Mouse (Mus musculus) hindbrain, embryonic 12.5 days (tissue): ENCODE measurements around the gene Clec16a. TPM values are rescaled to one million over a fixed set of nuclear protein-coding genes. Genes with fewer than 3 reads are reported as not detected.

ENCODE experiments used
- ATAC-seq: fragments of 200-750 bp; cut with Nextera tagmentation; 2 replicates; pipeline ENCODE4 v1.8.0; 2017; ENCODE audit warnings: moderate TSS enrichment; ENCODE audit not compliant: low FRiP score
- H3K27ac ChIP-seq: fragments of 300-500 bp; sonication (generic); 2 replicates; pipeline ENCODE4 v1.5.1; 2016; ENCODE audit warnings: mild to moderate bottlenecking
- H3K27me3 ChIP-seq: fragments of 300-500 bp; sonication (generic); 2 replicates; pipeline ENCODE4 v1.6.1; 2016; ENCODE audit warnings: mild to moderate bottlenecking
- H3K36me3 ChIP-seq: fragments of 300-500 bp; sonication (generic); 2 replicates; pipeline ENCODE4 v1.6.1; 2016; ENCODE audit warnings: mild to moderate bottlenecking
- H3K4me1 ChIP-seq: fragments of 300-500 bp; sonication (generic); 2 replicates; pipeline ENCODE4 v1.6.1; 2016
- H3K4me2 ChIP-seq: fragments of 300-500 bp; sonication (generic); replicated peaks from 2 replicates; pipeline ENCODE4 v1.6.1; 2016; ENCODE audit warnings: mild to moderate bottlenecking
- H3K4me3 ChIP-seq: fragments of 300-500 bp; sonication (generic); 2 replicates; pipeline ENCODE4 v1.5.1; 2016; ENCODE audit warnings: mild to moderate bottlenecking
- H3K9ac ChIP-seq: fragments of 300-500 bp; sonication (generic); 2 replicates; pipeline ENCODE4 v1.6.1; 2016; ENCODE audit warnings: mild to moderate bottlenecking, moderate library complexity
- H3K9me3 ChIP-seq: fragments of 300-500 bp; sonication (generic); replicated peaks from 2 replicates; pipeline ENCODE4 v1.6.1; 2016; ENCODE audit warnings: mild to moderate bottlenecking
- WGBS: fragments of 180-500 bp; shearing (Covaris S2); methylation state at CpG from one replicate; pipeline ENCODE4 v1.1.7; 2016; 5-methylcytosine and 5-hydroxymethylcytosine counted together
- polyA plus RNA-seq: library from polyadenylated mRNA; unstranded; fragments of >200 nt; fragmentation: Nextera tagmentation; extraction: Ambion mirVana; gene quantifications from 2 replicates; pipeline ENCODE4 v1.2.1, GENCODE M21; 2016

The Clec16a gene
- 51.4 and 55.5 TPM in 2 replicates for polyA plus RNA-seq

DNA sequence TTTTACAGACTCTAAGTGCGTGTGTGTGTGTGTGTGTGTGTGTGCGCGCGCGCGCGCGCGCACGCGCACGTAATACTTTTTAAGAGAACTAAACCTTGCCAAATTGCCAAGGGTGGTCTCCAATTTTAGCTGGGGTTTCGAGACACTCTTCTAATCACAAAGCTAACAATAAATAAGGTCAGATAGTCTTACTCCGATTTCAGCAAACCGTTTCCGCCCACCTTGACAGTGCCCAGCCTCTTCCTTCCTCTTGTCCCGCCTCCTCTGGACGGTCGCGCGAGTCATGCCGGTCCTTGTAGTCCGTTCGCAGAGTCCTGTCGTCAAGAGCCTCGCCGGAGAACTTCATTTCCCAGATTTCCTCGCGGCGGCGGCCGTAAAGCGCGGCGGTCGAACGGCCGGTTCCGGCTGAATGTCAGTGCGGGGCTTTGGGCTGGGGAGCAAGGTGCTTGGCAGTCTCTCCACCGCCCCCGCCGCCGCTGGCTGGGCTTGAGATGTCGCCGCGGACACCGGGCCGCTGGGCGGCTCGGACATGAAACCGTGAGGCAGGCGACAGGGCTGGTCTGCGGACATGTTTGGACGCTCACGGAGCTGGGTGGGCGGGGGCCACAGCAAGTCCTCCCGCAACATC, at the start of gene Clec16a:
TSS of gene Clec16a (plus strand) at position 345 of the 628 bp plus-strand sequence.
- no peaks in the 10 kb centered on the region for H3K9me3 ChIP-seq
- H3K36me3 ChIP-seq, result no peaks in the 10 kb centered on the region
- peak within 1 kb of the TSS; percentile 90 for H3K4me3 ChIP-seq
- ATAC-seq, result peak; percentile 92
- no peaks in the 10 kb centered on the region for H3K27me3 ChIP-seq
- peak within 1 kb of the TSS; percentile 88 for H3K9ac ChIP-seq
- H3K4me2 ChIP-seq, result peak within 1 kb of the TSS; percentile 74
- peaks cover 34% of the 10 kb centered on the region for H3K4me1 ChIP-seq
- H3K27ac ChIP-seq, result no peak within 1 kb of the TSS
- under 1% methylated on average over 58 of the region's 58 CpGs for WGBS

DNA sequence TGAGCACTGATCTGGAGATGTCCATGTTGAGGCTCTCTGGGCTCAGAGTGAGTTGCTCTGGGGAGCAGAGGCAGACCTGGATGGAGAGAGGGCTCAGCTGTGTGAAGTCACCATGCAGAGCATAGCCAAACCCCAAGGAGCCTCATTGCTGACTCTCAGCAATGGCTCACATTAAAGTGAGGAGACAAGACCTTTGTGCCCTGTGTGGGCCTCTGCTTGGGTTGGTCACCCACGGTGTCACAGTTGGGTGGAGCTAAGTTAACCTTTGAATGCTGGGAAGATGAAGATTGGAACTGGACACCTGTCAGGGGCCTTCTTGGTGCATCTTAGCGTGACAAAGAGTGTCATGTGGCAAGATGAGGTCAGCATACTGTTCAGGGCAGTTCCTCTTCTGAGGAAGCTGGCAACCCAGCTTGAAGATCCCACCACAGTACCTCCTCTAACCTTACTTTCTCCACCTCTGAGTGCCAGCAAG, 49.3 kb upstream of the Clec16a start:
- H3K9me3 ChIP-seq, result no peaks in the 10 kb centered on the region
- no peak for ATAC-seq
- 75% methylated on average over 2 of the region's 2 CpGs for WGBS

DNA sequence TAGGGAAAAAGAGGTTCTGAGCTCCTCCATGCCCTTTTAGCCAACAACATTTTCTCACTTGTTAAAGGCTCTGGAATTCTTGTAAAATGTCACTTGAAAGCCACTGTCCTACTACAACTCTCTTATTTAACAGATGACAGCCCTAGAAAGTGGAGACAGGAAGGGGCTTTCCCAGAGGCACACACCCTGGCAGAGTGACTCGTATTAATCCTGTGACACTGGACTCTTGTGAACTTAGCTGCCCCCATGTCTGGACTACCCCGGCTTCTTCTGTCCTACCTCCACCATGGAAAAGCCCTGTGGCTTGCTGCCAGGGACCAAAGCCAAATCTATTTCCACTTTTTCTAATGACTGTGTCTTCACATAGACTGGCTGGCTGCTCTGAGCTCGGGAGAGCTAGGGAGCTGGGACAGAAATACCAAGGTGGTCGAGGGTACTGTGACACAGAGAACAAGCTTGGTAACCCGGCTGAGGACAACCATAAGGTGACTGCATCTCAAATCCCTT, 47.0 kb upstream of the Clec16a start:
- Histone ChIP-seq H3K9ac (no peak overlapping the region), H3K4me1 (no peaks in the 10 kb centered on the region), H3K27me3 (0 out of 2 replicates have a peak, but pooled peaks cover 3% of the 10 kb centered on the region), H3K9me3 (no peaks in the 10 kb centered on the region), H3K27ac (no peak overlapping the region), H3K36me3 (no peaks in the 10 kb centered on the region), H3K4me3 (no peak overlapping the region), H3K4me2 (no peak overlapping the region)
- no peak for ATAC-seq
- 81% methylated on average over 5 of the region's 5 CpGs for WGBS

More for the DNA sequence above, 49.3 kb upstream of the Clec16a start:
- no peaks in the 10 kb centered on the region for H3K36me3 ChIP-seq
- no peak overlapping the region for H3K27ac ChIP-seq
- no peaks in the 10 kb centered on the region for H3K27me3 ChIP-seq
- no peak overlapping the region for H3K4me3 ChIP-seq
- H3K9ac ChIP-seq, result no peak overlapping the region
- no peaks in the 10 kb centered on the region for H3K4me1 ChIP-seq
- H3K4me2 ChIP-seq, result no peak overlapping the region

- ATAC-seq, result no peak
- no peak overlapping the region for H3K27ac ChIP-seq
- no peak overlapping the region for H3K4me3 ChIP-seq
- H3K27me3 ChIP-seq, result 0 out of 2 replicates have a peak, but pooled peaks cover 3% of the 10 kb centered on the region
- WGBS, result 35% methylated on average over 1 of the region's 1 CpGs
- no peaks in the 10 kb centered on the region for H3K4me1 ChIP-seq
- no peaks in the 10 kb centered on the region for H3K36me3 ChIP-seq
- H3K9ac ChIP-seq, result no peak overlapping the region
- no peaks in the 10 kb centered on the region for H3K9me3 ChIP-seq
- no peak overlapping the region for H3K4me2 ChIP-seq
Observed at GRCm38 (mm10) chr16:10499122-10499521, 46.0 kb upstream of the Clec16a start.

DNA sequence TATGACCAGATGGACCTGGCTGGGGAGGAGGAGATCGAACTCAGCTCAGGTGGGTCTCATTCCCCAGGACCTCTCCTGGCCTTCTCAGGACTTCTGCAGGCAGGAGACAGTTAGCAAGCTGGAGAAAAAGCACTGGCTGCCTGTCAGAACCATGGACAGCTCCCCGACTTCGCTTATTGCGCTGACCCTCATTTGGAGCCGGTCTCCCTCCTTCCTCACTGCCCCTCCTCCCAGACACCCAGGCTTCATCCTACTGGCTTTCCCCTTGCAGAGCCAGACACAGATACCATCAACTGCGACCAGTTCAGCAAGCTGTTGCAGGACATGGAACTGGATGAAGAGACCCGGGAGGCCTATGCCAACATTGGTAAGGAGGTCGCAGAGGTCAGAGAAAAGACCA, 43.3 kb upstream of the Clec16a start:
- no peaks in the 10 kb centered on the region for H3K9me3 ChIP-seq
- H3K36me3 ChIP-seq, result no peaks in the 10 kb centered on the region
- ATAC-seq, result no peak
- 17% methylated on average over 8 of the region's 8 CpGs for WGBS
- H3K27ac ChIP-seq, result no peak overlapping the region
- no peak overlapping the region for H3K9ac ChIP-seq
- no peaks in the 10 kb centered on the region for H3K4me1 ChIP-seq
- H3K27me3 ChIP-seq, result 0 out of 2 replicates have a peak, but pooled peaks cover 3% of the 10 kb centered on the region
- no peak overlapping the region for H3K4me2 ChIP-seq
- H3K4me3 ChIP-seq, result no peak overlapping the region

- Histone ChIP-seq H3K4me1 (no peaks in the 10 kb centered on the region), H3K4me2 (no peak overlapping the region), H3K4me3 (no peak overlapping the region), H3K27me3 (0 out of 2 replicates have a peak, but pooled peaks cover 3% of the 10 kb centered on the region), H3K27ac (no peak overlapping the region), H3K36me3 (no peaks in the 10 kb centered on the region), H3K9ac (no peak overlapping the region), H3K9me3 (no peaks in the 10 kb centered on the region)
- WGBS, result 71% methylated on average over 2 of the region's 2 CpGs
- ATAC-seq, result no peak
Observed at GRCm38 (mm10) chr16:10503058-10503457, 42.1 kb upstream of the Clec16a start.

- Histone ChIP-seq H3K36me3 (no peaks in the 10 kb centered on the region), H3K27ac (no peak overlapping the region), H3K9ac (no peak overlapping the region), H3K4me2 (no peak overlapping the region), H3K4me1 (no peaks in the 10 kb centered on the region), H3K27me3 (0 out of 2 replicates have a peak, but pooled peaks cover 3% of the 10 kb centered on the region), H3K4me3 (no peak overlapping the region), H3K9me3 (no peaks in the 10 kb centered on the region)
- 58% methylated on average over 4 of the region's 4 CpGs for WGBS
- ATAC-seq, result no peak
Observed at GRCm38 (mm10) chr16:10507445-10507844, 37.7 kb upstream of the Clec16a start.

DNA sequence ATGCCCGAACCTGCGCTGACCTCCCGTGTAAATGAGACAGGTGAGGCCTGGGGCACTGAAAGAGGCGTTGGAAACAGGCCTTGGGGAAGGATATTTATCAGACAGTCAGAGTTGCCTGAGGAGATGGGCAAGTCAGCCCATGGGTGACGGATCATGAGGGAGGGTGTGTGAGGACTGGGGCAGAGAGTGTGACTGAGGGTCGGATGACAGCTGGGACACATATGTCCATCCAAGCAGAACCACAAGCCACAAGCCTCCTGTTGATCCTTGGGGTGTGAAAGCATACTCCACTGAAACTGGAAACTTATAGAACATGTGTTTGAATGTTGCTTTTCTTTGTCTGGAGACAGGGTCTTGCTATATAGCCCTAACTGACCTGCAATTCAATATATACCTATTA, 36.4 kb upstream of the Clec16a start:
- Histone ChIP-seq H3K4me2 (no peak overlapping the region), H3K27ac (no peak overlapping the region), H3K4me3 (no peak overlapping the region), H3K4me1 (no peaks in the 10 kb centered on the region), H3K27me3 (no peaks in the 10 kb centered on the region), H3K9ac (no peak overlapping the region), H3K36me3 (no peaks in the 10 kb centered on the region), H3K9me3 (no peaks in the 10 kb centered on the region)
- 72% methylated on average over 6 of the region's 6 CpGs for WGBS
- no peak for ATAC-seq

DNA sequence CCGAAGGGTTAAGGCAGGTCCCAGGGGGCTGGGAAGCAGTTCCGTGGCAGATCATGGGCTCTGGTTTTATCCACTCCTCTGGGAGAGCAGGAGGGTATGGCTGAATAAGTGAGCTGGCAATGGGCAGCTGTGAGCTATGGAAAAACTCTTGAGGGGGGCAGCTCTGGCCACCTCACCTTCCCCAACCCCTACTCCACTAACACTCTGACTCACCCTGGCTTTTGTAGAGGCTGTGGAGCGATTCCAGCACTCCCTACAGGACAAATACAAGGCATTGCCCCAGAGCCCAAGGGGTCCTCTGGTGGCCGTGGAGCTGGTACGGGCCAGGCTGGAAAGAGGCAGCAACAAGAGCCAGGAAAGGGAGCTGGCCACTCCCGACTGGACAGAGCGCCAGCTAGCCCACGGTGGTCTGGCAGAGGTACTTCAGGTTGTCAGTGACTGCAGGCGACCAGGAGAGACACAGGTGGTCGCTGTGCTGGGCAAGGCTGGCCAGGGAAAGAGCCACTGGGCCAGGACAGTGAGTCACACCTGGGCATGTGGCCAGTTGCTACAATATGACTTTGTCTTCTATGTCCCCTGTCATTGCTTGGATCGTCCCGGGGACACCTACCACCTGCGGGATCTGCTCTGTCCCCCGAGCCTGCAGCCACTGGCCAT, 34.5 kb upstream of the Clec16a start:
- Histone ChIP-seq H3K4me1 (no peaks in the 10 kb centered on the region), H3K27ac (no peak overlapping the region), H3K36me3 (no peaks in the 10 kb centered on the region), H3K9ac (no peak overlapping the region), H3K4me2 (no peak overlapping the region), H3K4me3 (no peak overlapping the region), H3K9me3 (no peaks in the 10 kb centered on the region), H3K27me3 (no peaks in the 10 kb centered on the region)
- 60% methylated on average over 14 of the region's 14 CpGs for WGBS
- no peak for ATAC-seq

- Histone ChIP-seq H3K4me2 (no peak overlapping the region), H3K4me3 (no peak overlapping the region), H3K9ac (no peak overlapping the region), H3K27ac (no peak overlapping the region), H3K9me3 (no peaks in the 10 kb centered on the region), H3K4me1 (no peaks in the 10 kb centered on the region), H3K36me3 (no peaks in the 10 kb centered on the region), H3K27me3 (no peaks in the 10 kb centered on the region)
- ATAC-seq, result no peak
- WGBS, result 79% methylated on average over 12 of the region's 12 CpGs
Observed at GRCm38 (mm10) chr16:10511134-10511520, 34.0 kb upstream of the Clec16a start.

DNA sequence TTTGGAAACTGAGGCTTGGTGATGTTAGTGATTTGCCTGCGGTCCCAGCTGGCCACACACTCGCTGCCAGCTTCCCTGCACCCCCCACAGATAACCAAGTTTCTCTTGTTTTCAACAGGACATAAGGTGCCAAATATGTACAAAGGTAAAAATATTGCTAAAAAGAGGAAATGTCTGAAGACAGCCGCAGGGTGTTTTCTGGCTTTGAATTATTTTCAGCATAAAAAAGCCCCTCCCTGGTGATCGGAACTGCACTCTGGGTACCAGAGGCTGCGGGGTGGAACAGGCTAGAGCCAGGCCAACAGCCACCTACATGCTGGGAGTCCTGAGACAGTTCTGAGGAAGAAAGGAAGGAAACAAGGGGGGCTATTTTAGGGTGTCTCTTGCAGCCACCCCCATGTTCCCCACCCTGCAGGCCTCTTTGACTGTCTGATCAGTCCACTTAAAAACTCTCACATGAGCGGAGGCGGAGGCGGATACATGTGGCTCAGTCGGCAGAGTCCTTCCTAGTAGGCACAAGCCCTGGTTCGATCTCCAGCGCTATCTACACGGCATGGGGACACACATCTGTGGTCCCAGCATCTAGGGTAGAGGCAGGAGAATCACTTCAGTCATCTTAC, 29.1 kb upstream of the Clec16a start:
- no peak for ATAC-seq
- no peaks in the 10 kb centered on the region for H3K9me3 ChIP-seq
- H3K4me3 ChIP-seq, result no peak overlapping the region
- WGBS, result 90% methylated on average over 12 of the region's 12 CpGs
- H3K36me3 ChIP-seq, result no peaks in the 10 kb centered on the region
- H3K4me2 ChIP-seq, result no peak overlapping the region
- H3K27ac ChIP-seq, result no peak overlapping the region
- no peak overlapping the region for H3K9ac ChIP-seq
- H3K27me3 ChIP-seq, result no peaks in the 10 kb centered on the region
- no peaks in the 10 kb centered on the region for H3K4me1 ChIP-seq

DNA sequence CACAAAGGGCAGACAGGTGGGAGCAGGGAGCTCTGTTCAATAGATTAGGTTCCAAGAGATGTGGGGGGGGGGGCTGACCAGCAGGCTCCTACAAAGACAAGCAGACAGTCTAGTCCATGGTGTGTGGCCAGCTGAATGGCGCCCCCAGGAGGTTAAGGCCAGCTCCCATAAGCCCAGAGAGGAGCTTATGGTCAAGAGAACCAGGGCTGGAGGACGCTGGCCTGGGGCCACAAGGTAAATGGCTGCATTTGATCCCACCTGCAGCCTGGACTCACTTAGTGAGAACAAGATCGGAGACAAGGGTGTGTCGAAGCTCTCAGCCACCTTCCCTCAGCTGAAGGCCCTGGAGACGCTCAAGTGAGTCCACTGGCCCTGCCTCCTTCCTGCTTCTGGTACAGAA, 27.1 kb upstream of the Clec16a start:
- 64% methylated on average over 5 of the region's 5 CpGs for WGBS
- no peak for ATAC-seq
- H3K9me3 ChIP-seq, result no peaks in the 10 kb centered on the region
- no peaks in the 10 kb centered on the region for H3K36me3 ChIP-seq
- H3K4me3 ChIP-seq, result no peak overlapping the region
- H3K27ac ChIP-seq, result no peak overlapping the region
- no peaks in the 10 kb centered on the region for H3K4me1 ChIP-seq
- no peaks in the 10 kb centered on the region for H3K27me3 ChIP-seq
- H3K4me2 ChIP-seq, result no peak overlapping the region
- H3K9ac ChIP-seq, result no peak overlapping the region
